Mouse (Mus musculus): ENCODE measurements around the gene Rsg1. TPM values are rescaled to one million over a fixed set of nuclear protein-coding genes. Genes with fewer than 3 reads are reported as not detected.

Rsg1 gene
- total RNA-seq, 2 experiments from 2014 or later = 1.4 to 1.8 TPM

- no peak for ATAC-seq (replicated peaks; ENCODE audit: poor library complexity)
Observed at GRCm38 (mm10) chr4:141246089-141246997, 32.6 kb downstream of the Rsg1 start.

GRCm38 (mm10) chr4:141246998-141247350 lies 33.2 kb downstream of the Rsg1 start:
- ATAC-seq (replicated peaks; ENCODE audit: poor library complexity) = no peak

- no peak for ATAC-seq (replicated peaks; ENCODE audit: poor library complexity)
Observed at GRCm38 (mm10) chr4:141247776-141248613, 34.2 kb downstream of the Rsg1 start.

- peak; percentile 25 for ATAC-seq (replicated peaks; ENCODE audit: poor library complexity)
Observed at GRCm38 (mm10) chr4:141248614-141248978, 34.8 kb downstream of the Rsg1 start.

GRCm38 (mm10) chr4:141249383-141249782 lies 35.6 kb downstream of the Rsg1 start:
- ATAC-seq (replicated peaks; ENCODE audit: poor library complexity) = no peak

GRCm38 (mm10) chr4:141251071-141251470 lies 37.3 kb downstream of the Rsg1 start:
- ATAC-seq (replicated peaks; ENCODE audit: poor library complexity) = no peak

- no peak for ATAC-seq (replicated peaks; ENCODE audit: poor library complexity)
Observed at GRCm38 (mm10) chr4:141252641-141253040, 38.9 kb downstream of the Rsg1 start.

GRCm38 (mm10) chr4:141254234-141254633 lies 40.5 kb downstream of the Rsg1 start:
- ATAC-seq (replicated peaks; ENCODE audit: poor library complexity) = no peak

GRCm38 (mm10) chr4:141257440-141257839 lies 43.7 kb downstream of the Rsg1 start:
- peak; percentile 60 for ATAC-seq (replicated peaks; ENCODE audit: poor library complexity)

- ATAC-seq (replicated peaks; ENCODE audit: poor library complexity) = no peak
Observed at GRCm38 (mm10) chr4:141259413-141259812, 45.7 kb downstream of the Rsg1 start.

- no peak for ATAC-seq (replicated peaks; ENCODE audit: poor library complexity)
Observed at GRCm38 (mm10) chr4:141260007-141260723, 46.4 kb downstream of the Rsg1 start.

- ATAC-seq (replicated peaks; ENCODE audit: poor library complexity) = no peak
Observed at GRCm38 (mm10) chr4:141262906-141263637, 49.3 kb downstream of the Rsg1 start.

GRCm38 (mm10) chr4:141265979-141266637 lies 52.4 kb downstream of the Rsg1 start:
- ATAC-seq (replicated peaks; ENCODE audit: poor library complexity) = no peak

- no peak for ATAC-seq (replicated peaks; ENCODE audit: poor library complexity)
Observed at GRCm38 (mm10) chr4:141267250-141267649, 53.5 kb downstream of the Rsg1 start.

- peak; percentile 53 for ATAC-seq (replicated peaks; ENCODE audit: poor library complexity)
Observed at GRCm38 (mm10) chr4:141267837-141268236, 54.1 kb downstream of the Rsg1 start.

- ATAC-seq (replicated peaks; ENCODE audit: poor library complexity) = no peak
Observed at GRCm38 (mm10) chr4:141268350-141268749, 54.6 kb downstream of the Rsg1 start.

- peak; percentile 44 for ATAC-seq (replicated peaks; ENCODE audit: poor library complexity)
Observed at GRCm38 (mm10) chr4:141269080-141269479, 55.3 kb downstream of the Rsg1 start.

GRCm38 (mm10) chr4:141270201-141270940 lies 56.6 kb downstream of the Rsg1 start:
- no peak for ATAC-seq (replicated peaks; ENCODE audit: poor library complexity)

GRCm38 (mm10) chr4:141271228-141271627 lies 57.5 kb downstream of the Rsg1 start:
- no peak for ATAC-seq (replicated peaks; ENCODE audit: poor library complexity)
